Mouse (Mus musculus) heart, embryonic 10.5 days (tissue): ENCODE measurements around the gene Mrps35. TPM values are rescaled to one million over a fixed set of nuclear protein-coding genes. Genes with fewer than 3 reads are reported as not detected.
A peak's percentile ranks its signal among the peaks of the same experiment; 100 is the strongest.

Experiments used
- DNase-seq: peaks from one replicate; pipeline ENCODE4 v3.0.0-alpha.2; 2017; ENCODE audit warnings: low spot score
- H3K27ac ChIP-seq: fragments of 300-500 bp; sonication (generic); 2 replicates; pipeline ENCODE4 v1.5.1; 2016; ENCODE audit warnings: mild to moderate bottlenecking
- H3K27me3 ChIP-seq: fragments of 300-500 bp; sonication (generic); 2 replicates; pipeline ENCODE4 v1.6.1; 2016; ENCODE audit warnings: mild to moderate bottlenecking; ENCODE audit not compliant: poor library complexity, insufficient read depth, severe bottlenecking
- H3K36me3 ChIP-seq: fragments of 300-500 bp; sonication (generic); 2 replicates; pipeline ENCODE4 v1.6.1; 2016; ENCODE audit warnings: mild to moderate bottlenecking, moderate library complexity
- H3K4me1 ChIP-seq: fragments of 300-500 bp; sonication (generic); 2 replicates; pipeline ENCODE4 v1.6.1; 2016; ENCODE audit warnings: mild to moderate bottlenecking
- H3K4me3 ChIP-seq: fragments of 300-500 bp; sonication (generic); 2 replicates; pipeline ENCODE4 v1.5.1; 2016; ENCODE audit warnings: mild to moderate bottlenecking, moderate library complexity
- H3K9me3 ChIP-seq: fragments of 300-500 bp; sonication (generic); 2 replicates; pipeline ENCODE4 v1.6.1; 2016; ENCODE audit warnings: mild to moderate bottlenecking, moderate library complexity
- WGBS: fragments of 180-500 bp; shearing (Covaris S2); methylation state at CpG from one replicate; pipeline ENCODE4 v1.1.7; 2016; 5-methylcytosine and 5-hydroxymethylcytosine counted together
- polyA plus RNA-seq: library from polyadenylated mRNA; unstranded; fragments of >200 nt; fragmentation: Nextera tagmentation; extraction: Ambion mirVana; gene quantifications from 2 replicates; pipeline ENCODE4 v1.2.1, GENCODE M21; 2016

Gene Mrps35
- polyA plus RNA-seq, 1 experiment from 2014 or later: 136 TPM

GRCm38 (mm10) chr6:147076878-147077277 lies 34.3 kb downstream of the Mrps35 start:
- Histone ChIP-seq H3K27ac (no peak overlapping the region), H3K27me3 (no peaks in the 10 kb centered on the region), H3K4me3 (no peak overlapping the region), H3K36me3 (peaks cover 28% of the 10 kb centered on the region), H3K9me3 (no peaks in the 10 kb centered on the region), H3K4me1 (no peaks in the 10 kb centered on the region)
- 76% methylated on average over 8 of the region's 8 CpGs for WGBS
- no peak for DNase-seq

- 89% methylated on average over 10 of the region's 10 CpGs for WGBS
- Histone ChIP-seq H3K4me3 (no peak overlapping the region), H3K27ac (no peak overlapping the region), H3K4me1 (no peaks in the 10 kb centered on the region), H3K9me3 (no peaks in the 10 kb centered on the region), H3K36me3 (peaks cover 14% of the 10 kb centered on the region), H3K27me3 (no peaks in the 10 kb centered on the region)
- no peak for DNase-seq
These were observed 37.4 kb downstream of the Mrps35 start for GRCm38 (mm10) chr6:147079919-147080318.

GRCm38 (mm10) chr6:147085398-147086040 lies 43.0 kb downstream of the Mrps35 start:
- H3K9me3 ChIP-seq: no peaks in the 10 kb centered on the region
- H3K27ac ChIP-seq: no peak overlapping the region
- 43% methylated on average over 7 of the region's 7 CpGs for WGBS
- DNase-seq: no peak
- H3K4me3 ChIP-seq: no peak overlapping the region
- peaks cover 10% of the 10 kb centered on the region for H3K4me1 ChIP-seq
- H3K27me3 ChIP-seq: peaks cover 22% of the 10 kb centered on the region
- H3K36me3 ChIP-seq: no peaks in the 10 kb centered on the region

GRCm38 (mm10) chr6:147086594-147087225 lies 44.1 kb downstream of the Mrps35 start, which contains the start of gene Mansc4:
Gene Mansc4, minus strand, starts transcription at chr6:147087032.
- peak; percentile 78 for DNase-seq
- peaks cover 22% of the 10 kb centered on the region for H3K27me3 ChIP-seq
- 7% methylated on average over 20 of the region's 20 CpGs for WGBS

GRCm38 (mm10) chr6:147087736-147088135 lies 45.2 kb downstream of the Mrps35 start:
- DNase-seq: no peak
- WGBS: 36% methylated on average over 7 of the region's 7 CpGs
- no peak overlapping the region for H3K27ac ChIP-seq
- no peaks in the 10 kb centered on the region for H3K9me3 ChIP-seq
- H3K36me3 ChIP-seq: no peaks in the 10 kb centered on the region
- H3K27me3 ChIP-seq: peaks cover 22% of the 10 kb centered on the region
- H3K4me1 ChIP-seq: peaks cover 28% of the 10 kb centered on the region
- no peak overlapping the region for H3K4me3 ChIP-seq

More at GRCm38 (mm10) chr6:147086594-147087225, 44.1 kb downstream of the Mrps35 start, which contains the start of gene Mansc4:
- Histone ChIP-seq H3K4me3 (peak within 1 kb of the TSS; percentile 49), H3K9me3 (no peaks in the 10 kb centered on the region), H3K27ac (peak within 1 kb of the TSS; percentile 31; the same call in 1 of the 2 replicates), H3K36me3 (no peaks in the 10 kb centered on the region), H3K4me1 (peaks cover 18% of the 10 kb centered on the region)

GRCm38 (mm10) chr6:147088517-147088916 lies 46.0 kb downstream of the Mrps35 start:
- peaks cover 22% of the 10 kb centered on the region for H3K27me3 ChIP-seq
- no peak for DNase-seq
- H3K4me1 ChIP-seq: peaks cover 31% of the 10 kb centered on the region
- H3K9me3 ChIP-seq: no peaks in the 10 kb centered on the region
- no peak overlapping the region for H3K27ac ChIP-seq
- H3K4me3 ChIP-seq: no peak overlapping the region
- WGBS: 81% methylated on average over 3 of the region's 3 CpGs
- no peaks in the 10 kb centered on the region for H3K36me3 ChIP-seq

GRCm38 (mm10) chr6:147090191-147090590 lies 47.6 kb downstream of the Mrps35 start:
- 70% methylated on average over 5 of the region's 5 CpGs for WGBS
- Histone ChIP-seq H3K4me1 (peaks cover 36% of the 10 kb centered on the region), H3K27ac (no peak overlapping the region), H3K4me3 (peak overlapping the region; percentile 87), H3K36me3 (0 out of 2 replicates have a peak, but pooled peaks cover 4% of the 10 kb centered on the region), H3K9me3 (no peaks in the 10 kb centered on the region), H3K27me3 (peaks cover 22% of the 10 kb centered on the region)
- no peak for DNase-seq

GRCm38 (mm10) chr6:147091136-147092120 lies 48.9 kb downstream of the Mrps35 start, which contains the start of gene Klhl42:
Gene Klhl42, plus strand, starts transcription at chr6:147091379.
- Histone ChIP-seq H3K27me3 (peaks cover 22% of the 10 kb centered on the region), H3K4me3 (peak within 1 kb of the TSS; percentile 87), H3K9me3 (no peaks in the 10 kb centered on the region), H3K36me3 (peaks cover 13% of the 10 kb centered on the region), H3K27ac (peak within 1 kb of the TSS; percentile 95), H3K4me1 (peaks cover 33% of the 10 kb centered on the region)
- whole genome bisulfite sequencing: under 1% methylated on average over 99 of the region's 99 CpGs
- peak; percentile 90 for DNase-seq

- Histone ChIP-seq H3K36me3 (peaks cover 13% of the 10 kb centered on the region), H3K9me3 (no peaks in the 10 kb centered on the region), H3K27me3 (peaks cover 22% of the 10 kb centered on the region), H3K4me3 (peak overlapping the region; percentile 87), H3K4me1 (peaks cover 26% of the 10 kb centered on the region), H3K27ac (peak overlapping the region; percentile 95)
- no peak for DNase-seq
- 1% methylated on average over 15 of the region's 15 CpGs for WGBS
These were observed 49.6 kb downstream of the Mrps35 start for GRCm38 (mm10) chr6:147092136-147092535.

- 83% methylated on average over 7 of the region's 7 CpGs for WGBS
- H3K4me1 ChIP-seq: peaks cover 39% of the 10 kb centered on the region
- peak; percentile 47 for DNase-seq
- peaks cover 19% of the 10 kb centered on the region for H3K36me3 ChIP-seq
- H3K4me3 ChIP-seq: no peak overlapping the region
- no peaks in the 10 kb centered on the region for H3K9me3 ChIP-seq
- no peak overlapping the region for H3K27ac ChIP-seq
- peaks cover 8% of the 10 kb centered on the region for H3K27me3 ChIP-seq
These were observed 52.2 kb downstream of the Mrps35 start for GRCm38 (mm10) chr6:147094771-147095170.

- no peak overlapping the region for H3K27ac ChIP-seq
- WGBS: 89% methylated on average over 4 of the region's 4 CpGs
- no peak for DNase-seq
- H3K4me3 ChIP-seq: no peak overlapping the region
- H3K36me3 ChIP-seq: peaks cover 19% of the 10 kb centered on the region
- no peaks in the 10 kb centered on the region for H3K9me3 ChIP-seq
- H3K4me1 ChIP-seq: peaks cover 44% of the 10 kb centered on the region
- H3K27me3 ChIP-seq: no peaks in the 10 kb centered on the region
These were observed 53.5 kb downstream of the Mrps35 start for GRCm38 (mm10) chr6:147096109-147096508.

- Histone ChIP-seq H3K36me3 (peaks cover 27% of the 10 kb centered on the region), H3K27ac (no peak overlapping the region), H3K4me1 (peaks cover 47% of the 10 kb centered on the region), H3K9me3 (no peaks in the 10 kb centered on the region), H3K4me3 (no peak overlapping the region), H3K27me3 (no peaks in the 10 kb centered on the region)
- no peak for DNase-seq
- 78% methylated on average over 3 of the region's 3 CpGs for WGBS
These were observed 54.4 kb downstream of the Mrps35 start for GRCm38 (mm10) chr6:147096934-147097333.
